Mouse (Mus musculus): ENCODE results near the gene Cplx3. TPM values are rescaled to one million over a fixed set of nuclear protein-coding genes. Genes with fewer than 3 reads are reported as not detected.
A peak's percentile ranks its signal among the peaks of the same experiment; 100 is the strongest.

Gene Cplx3
- total and polyA plus RNA-seq, 3 experiments, result not detected

- no peaks in the 10 kb centered on the region for H3K27me3 ChIP-seq (ENCODE audit: control insufficient read depth in 1 of 2, insufficient read depth in 2 of 2, low read length in 2 of 2)
- peak within 1 kb of the TSS; percentile 84 to 93 for H3K4me3 ChIP-seq (ENCODE audit: control insufficient read depth in 1 of 2, insufficient read depth in 1 of 2, low read depth in 2 of 2, low read length in 2 of 2)
- DNase-seq (ENCODE audit: low read depth, low spot score), result peak; percentile 84
- peaks cover 0 to 11% of the 10 kb centered on the region in 2 experiments; a peak in 2 of 4 replicates for H3K4me1 ChIP-seq (ENCODE audit: control insufficient read depth in 1 of 2, insufficient read depth in 2 of 2, low read length in 2 of 2)
- TF ChIP-seq MEF2A (IDR thresholded peaks at IDR 0.05; ENCODE audit: extremely low read depth, insufficient replicate concordance, low read depth, low read length, poor library complexity, severe bottlenecking) (no peak), UBTF (IDR thresholded peaks at IDR 0.05; ENCODE audit: borderline replicate concordance, insufficient read depth, low read depth, low read length) (no peak), MAZ (IDR thresholded peaks at IDR 0.05; ENCODE audit: low read depth, low read length) (no peak), USF1 (IDR thresholded peaks at IDR 0.05; ENCODE audit: low read depth, low read length) (no peak), NRF1 (IDR thresholded peaks at IDR 0.05; ENCODE audit: insufficient read depth, low read depth, low read length, poor library complexity, severe bottlenecking) (no peak), BHLHE40 (IDR thresholded peaks at IDR 0.05; ENCODE audit: borderline replicate concordance, low read depth, low read length) (no peak), SIN3A (IDR thresholded peaks at IDR 0.05; ENCODE audit: low read length) (peak; percentile 84; the same call in 1 of the 2 replicates), MYC (IDR thresholded peaks at IDR 0.05; ENCODE audit: low read depth, low read length) (no peak), POLR2A (IDR thresholded peaks at IDR 0.05; ENCODE audit: control insufficient read depth in 1 of 2, insufficient read depth in 1 of 2, low read depth in 1 of 2, low read length in 2 of 2, poor library complexity in 1 of 2) (peak; percentile 56 to 85; a peak in 3 of 4 replicates), ELF1 (IDR thresholded peaks at IDR 0.05; ENCODE audit: low read depth, low read length) (peak; percentile 63), CHD2 (IDR thresholded peaks at IDR 0.05; ENCODE audit: low read length) (peak; percentile 23; the same call in 1 of the 2 replicates), NELFE (IDR thresholded peaks at IDR 0.05; ENCODE audit: low read depth, low read length) (peak; percentile 75), KAT2A (conservative IDR thresholded peaks at IDR 0.05; ENCODE audit: low read depth, low read length) (peak; percentile 81; the same call in 1 of the 2 replicates), TAL1 (IDR thresholded peaks at IDR 0.05; ENCODE audit: low read length) (no peak), ZNF384 (IDR thresholded peaks at IDR 0.05; ENCODE audit: low read depth, low read length) (0 out of 2 replicates have a peak, but pooled peaks have one; percentile 5), HCFC1 (IDR thresholded peaks at IDR 0.05; ENCODE audit: low read depth, low read length) (peak; percentile 99), TBP (IDR thresholded peaks at IDR 0.05; ENCODE audit: low read depth, low read length) (0 out of 2 replicates have a peak, but pooled peaks have one; percentile 31), EP300 (IDR thresholded peaks at IDR 0.05; ENCODE audit: low read depth in 1 of 2, low read length in 2 of 2) (0 out of 4 replicates have a peak, but pooled peaks of 1 of the 2 experiments have one; percentile 7), RCOR1 (IDR thresholded peaks at IDR 0.05; ENCODE audit: low read depth, low read length) (no peak), MYB (IDR thresholded peaks at IDR 0.05; ENCODE audit: low read depth, low read length) (peak; percentile 67; the same call in 1 of the 2 replicates)
- peaks cover 0 to 4% of the 10 kb centered on the region in 2 experiments; a peak in 2 of 4 replicates for H3K36me3 ChIP-seq (ENCODE audit: control insufficient read depth in 1 of 2, insufficient read depth in 2 of 2, low read length in 2 of 2)
- no peaks in the 10 kb centered on the region; the same call in 1 of the 2 replicates for H3K79me2 ChIP-seq (ENCODE audit: control insufficient read depth, insufficient read depth, low read length, poor library complexity)
- no peaks in the 10 kb centered on the region for H3K9me3 ChIP-seq (replicated peaks; ENCODE audit: insufficient read depth, low read length)
- H3K9ac ChIP-seq (ENCODE audit: control insufficient read depth, low read depth, low read length, poor library complexity, severe bottlenecking), result peak within 1 kb of the TSS; percentile 74
- peak within 1 kb of the TSS; percentile 21; the same call in 1 of the 2 replicates for H3K27ac ChIP-seq (ENCODE audit: control insufficient read depth, low read depth, low read length)
These were observed 53.8 kb downstream of the Cplx3 start, which contains the start of gene Mpi for GRCm38 (mm10) chr9:57552139-57552887. Mpi (minus strand) TSS chr9:57552763.
